Mouse (Mus musculus): ENCODE results near the gene Fez2. TPM values are rescaled to one million over a fixed set of nuclear protein-coding genes. Genes with fewer than 3 reads are reported as not detected.

Gene Fez2
- polyA plus RNA-seq, 1 experiment: 7.1 TPM

- Histone ChIP-seq H3K27ac (ENCODE audit: control insufficient read depth, insufficient read depth, low read depth, low read length) (no peak overlapping the region), H3K36me3 (ENCODE audit: control insufficient read depth, insufficient read depth, low read length) (no peaks in the 10 kb centered on the region), H3K27me3 (ENCODE audit: control insufficient read depth, insufficient read depth, low read length) (no peaks in the 10 kb centered on the region), H3K4me3 (ENCODE audit: control insufficient read depth, low read depth, low read length) (no peak overlapping the region), H3K4me1 (ENCODE audit: control insufficient read depth, insufficient read depth, low read length) (no peaks in the 10 kb centered on the region)
- TF ChIP-seq POLR2A (IDR thresholded peaks at IDR 0.05; ENCODE audit: control insufficient read depth, low read depth, low read length) (no peak), CTCF (IDR thresholded peaks at IDR 0.05; ENCODE audit: control insufficient read depth, insufficient read depth, insufficient replicate concordance, low read depth, low read length) (no peak)
Measured at GRCm38 (mm10) chr17:78382321-78382720, 35.6 kb downstream of the Fez2 start.

GRCm38 (mm10) chr17:78379730-78380245 lies 38.2 kb downstream of the Fez2 start:
- Histone ChIP-seq H3K4me3 (ENCODE audit: control insufficient read depth, low read depth, low read length) (no peak overlapping the region), H3K36me3 (ENCODE audit: control insufficient read depth, insufficient read depth, low read length) (no peaks in the 10 kb centered on the region), H3K27me3 (ENCODE audit: control insufficient read depth, insufficient read depth, low read length) (no peaks in the 10 kb centered on the region), H3K27ac (ENCODE audit: control insufficient read depth, insufficient read depth, low read depth, low read length) (no peak overlapping the region), H3K4me1 (ENCODE audit: control insufficient read depth, insufficient read depth, low read length) (no peaks in the 10 kb centered on the region)
- TF ChIP-seq POLR2A (IDR thresholded peaks at IDR 0.05; ENCODE audit: control insufficient read depth, low read depth, low read length) (no peak), CTCF (IDR thresholded peaks at IDR 0.05; ENCODE audit: control insufficient read depth, insufficient read depth, insufficient replicate concordance, low read depth, low read length) (no peak)

- TF ChIP-seq CTCF (IDR thresholded peaks at IDR 0.05; ENCODE audit: control insufficient read depth, insufficient read depth, insufficient replicate concordance, low read depth, low read length) (no peak), POLR2A (IDR thresholded peaks at IDR 0.05; ENCODE audit: control insufficient read depth, low read depth, low read length) (no peak)
- no peaks in the 10 kb centered on the region for H3K4me1 ChIP-seq (ENCODE audit: control insufficient read depth, insufficient read depth, low read length)
- H3K4me3 ChIP-seq (ENCODE audit: control insufficient read depth, low read depth, low read length): no peak overlapping the region
- H3K36me3 ChIP-seq (ENCODE audit: control insufficient read depth, insufficient read depth, low read length): no peaks in the 10 kb centered on the region
- no peaks in the 10 kb centered on the region for H3K27me3 ChIP-seq (ENCODE audit: control insufficient read depth, insufficient read depth, low read length)
- no peak overlapping the region for H3K27ac ChIP-seq (ENCODE audit: control insufficient read depth, insufficient read depth, low read depth, low read length)
Measured at GRCm38 (mm10) chr17:78379079-78379729, 38.7 kb downstream of the Fez2 start.

- Histone ChIP-seq H3K4me3 (ENCODE audit: control insufficient read depth, low read depth, low read length) (no peak overlapping the region), H3K36me3 (ENCODE audit: control insufficient read depth, insufficient read depth, low read length) (no peaks in the 10 kb centered on the region), H3K4me1 (ENCODE audit: control insufficient read depth, insufficient read depth, low read length) (no peaks in the 10 kb centered on the region), H3K27ac (ENCODE audit: control insufficient read depth, insufficient read depth, low read depth, low read length) (no peak overlapping the region), H3K27me3 (ENCODE audit: control insufficient read depth, insufficient read depth, low read length) (no peaks in the 10 kb centered on the region)
- TF ChIP-seq CTCF (IDR thresholded peaks at IDR 0.05; ENCODE audit: control insufficient read depth, insufficient read depth, insufficient replicate concordance, low read depth, low read length) (no peak), POLR2A (IDR thresholded peaks at IDR 0.05; ENCODE audit: control insufficient read depth, low read depth, low read length) (no peak)
Measured at GRCm38 (mm10) chr17:78376587-78376986, 41.4 kb downstream of the Fez2 start.

- Histone ChIP-seq H3K4me3 (ENCODE audit: control insufficient read depth, low read depth, low read length) (no peak overlapping the region), H3K27me3 (ENCODE audit: control insufficient read depth, insufficient read depth, low read length) (no peaks in the 10 kb centered on the region), H3K36me3 (ENCODE audit: control insufficient read depth, insufficient read depth, low read length) (no peaks in the 10 kb centered on the region), H3K4me1 (ENCODE audit: control insufficient read depth, insufficient read depth, low read length) (no peaks in the 10 kb centered on the region), H3K27ac (ENCODE audit: control insufficient read depth, insufficient read depth, low read depth, low read length) (no peak overlapping the region)
- TF ChIP-seq CTCF (IDR thresholded peaks at IDR 0.05; ENCODE audit: control insufficient read depth, insufficient read depth, insufficient replicate concordance, low read depth, low read length) (no peak), POLR2A (IDR thresholded peaks at IDR 0.05; ENCODE audit: control insufficient read depth, low read depth, low read length) (no peak)
Measured at GRCm38 (mm10) chr17:78374756-78375155, 43.2 kb downstream of the Fez2 start.

- Histone ChIP-seq H3K4me3 (ENCODE audit: control insufficient read depth, low read depth, low read length) (no peak overlapping the region), H3K36me3 (ENCODE audit: control insufficient read depth, insufficient read depth, low read length) (no peaks in the 10 kb centered on the region), H3K4me1 (ENCODE audit: control insufficient read depth, insufficient read depth, low read length) (no peaks in the 10 kb centered on the region), H3K27ac (ENCODE audit: control insufficient read depth, insufficient read depth, low read depth, low read length) (no peak overlapping the region), H3K27me3 (ENCODE audit: control insufficient read depth, insufficient read depth, low read length) (no peaks in the 10 kb centered on the region)
- TF ChIP-seq CTCF (IDR thresholded peaks at IDR 0.05; ENCODE audit: control insufficient read depth, insufficient read depth, insufficient replicate concordance, low read depth, low read length) (no peak), POLR2A (IDR thresholded peaks at IDR 0.05; ENCODE audit: control insufficient read depth, low read depth, low read length) (no peak)
Measured at GRCm38 (mm10) chr17:78373849-78374248, 44.1 kb downstream of the Fez2 start.

- Histone ChIP-seq H3K27me3 (ENCODE audit: control insufficient read depth, insufficient read depth, low read length) (no peaks in the 10 kb centered on the region), H3K36me3 (ENCODE audit: control insufficient read depth, insufficient read depth, low read length) (no peaks in the 10 kb centered on the region), H3K27ac (ENCODE audit: control insufficient read depth, insufficient read depth, low read depth, low read length) (no peak overlapping the region), H3K4me3 (ENCODE audit: control insufficient read depth, low read depth, low read length) (no peak overlapping the region), H3K4me1 (ENCODE audit: control insufficient read depth, insufficient read depth, low read length) (no peaks in the 10 kb centered on the region)
- TF ChIP-seq CTCF (IDR thresholded peaks at IDR 0.05; ENCODE audit: control insufficient read depth, insufficient read depth, insufficient replicate concordance, low read depth, low read length) (no peak), POLR2A (IDR thresholded peaks at IDR 0.05; ENCODE audit: control insufficient read depth, low read depth, low read length) (no peak)
Measured at GRCm38 (mm10) chr17:78373174-78373573, 44.8 kb downstream of the Fez2 start.
